Mouse (Mus musculus) myocyte (in vitro differentiated cells): ENCODE measurements at regions not wholly inside any gene's neighbourhood (a gene's known extent, or its start where the extent isn't known, plus 50 kb on each side); places are given as distances from the start of the nearest gene placed in this dataset.

ENCODE experiments used
- H3K27me3 ChIP-seq: one replicate; pipeline ENCODE4 v1.6.1; 2011; ENCODE audit not compliant: control insufficient read depth, insufficient read depth, insufficient read length
- H3K36me3 ChIP-seq: one replicate; pipeline ENCODE4 v1.6.1; 2011; ENCODE audit not compliant: control insufficient read depth, insufficient read depth
- H3K4me2 ChIP-seq: one replicate; pipeline ENCODE4 v1.6.1; 2011; ENCODE audit warnings: low read depth, control low read depth
- H3K4me3 ChIP-seq: one replicate; pipeline ENCODE4 v1.5.1; 2011; ENCODE audit warnings: mild to moderate bottlenecking, control low read depth, moderate library complexity
- H3K79me2 ChIP-seq: one replicate; pipeline ENCODE4 v1.6.1; 2011; ENCODE audit not compliant: control insufficient read depth, insufficient read depth
- H3ac ChIP-seq: one replicate; pipeline ENCODE4 v1.6.1; 2011; ENCODE audit not compliant: control insufficient read depth, insufficient read length
- CEBPB ChIP-seq: IDR thresholded peaks from 2 replicates; pipeline ENCODE4 v1.6.1; 2011; ENCODE audit warnings: mild to moderate bottlenecking, moderate library complexity; ENCODE audit not compliant: poor library complexity, insufficient read depth, severe bottlenecking
- E2F4 ChIP-seq: IDR thresholded peaks from one replicate; pipeline ENCODE4 v1.6.1; 2011; ENCODE audit warnings: mild to moderate bottlenecking, control low read depth, moderate library complexity; ENCODE audit not compliant: insufficient read depth
- MAX ChIP-seq: IDR thresholded peaks from one replicate; pipeline ENCODE4 v1.6.1; 2011; ENCODE audit warnings: low read depth, mild to moderate bottlenecking, control low read depth
- MYOD1 ChIP-seq, 3 experiments: IDR thresholded peaks; one replicate each; pipeline ENCODE4 v1.6.1; 2011; ENCODE audit warnings: control low read depth in 2 of 3, low read depth in 2 of 3, mild to moderate bottlenecking in 2 of 3, moderate library complexity in 1 of 3; ENCODE audit not compliant: insufficient read length in 2 of 3, control insufficient read depth in 1 of 3
- MYOG ChIP-seq, 3 experiments: IDR thresholded peaks; one replicate each; pipeline ENCODE4 v1.6.1; 2011; ENCODE audit warnings: control low read depth in 2 of 3, low read depth in 2 of 3, mild to moderate bottlenecking in 2 of 3; ENCODE audit not compliant: insufficient read length in 2 of 3, control insufficient read depth in 1 of 3, insufficient read depth in 1 of 3
- POLR2A ChIP-seq: IDR thresholded peaks from one replicate; pipeline ENCODE4 v1.6.1; 2011; ENCODE audit warnings: low read depth, mild to moderate bottlenecking, control low read depth, moderate library complexity; ENCODE audit not compliant: insufficient read length
- POLR2AphosphoS2 ChIP-seq: IDR thresholded peaks from one replicate; pipeline ENCODE4 v1.6.1; 2011; ENCODE audit warnings: low read depth, control low read depth; ENCODE audit not compliant: insufficient read length
- REST ChIP-seq: IDR thresholded peaks from one replicate; pipeline ENCODE4 v1.6.1; 2011; ENCODE audit warnings: mild to moderate bottlenecking, control low read depth, moderate library complexity; ENCODE audit not compliant: insufficient read depth, insufficient read length
- SRF ChIP-seq: IDR thresholded peaks from one replicate; pipeline ENCODE4 v1.6.1; 2011; ENCODE audit warnings: low read depth; ENCODE audit not compliant: control insufficient read depth, insufficient read length
- TCF12 ChIP-seq: IDR thresholded peaks from one replicate; pipeline ENCODE4 v1.6.1; 2011; ENCODE audit warnings: mild to moderate bottlenecking, control low read depth; ENCODE audit not compliant: poor library complexity, insufficient read depth, severe bottlenecking
- TCF3 ChIP-seq: IDR thresholded peaks from one replicate; pipeline ENCODE4 v1.6.1; 2011; ENCODE audit warnings: low read depth, control low read depth; ENCODE audit not compliant: insufficient read length
- USF1 ChIP-seq: IDR thresholded peaks from one replicate; pipeline ENCODE4 v1.6.1; 2011; ENCODE audit warnings: low read depth, mild to moderate bottlenecking, control low read depth, moderate library complexity

- Histone ChIP-seq H3K79me2 (no peaks in the 10 kb centered on the region), H3K4me2 (no peak overlapping the region), H3ac (no peak overlapping the region), H3K36me3 (no peaks in the 10 kb centered on the region), H3K27me3 (no peaks in the 10 kb centered on the region), H3K4me3 (no peak overlapping the region)
- TF ChIP-seq USF1: no peak
These were observed 173.6 kb upstream of the Lpp start for GRCm38 (mm10) chr16:24219691-24220090.

GRCm38 (mm10) chr16:24218850-24219185 is 174.5 kb upstream of the Lpp start:
- H3K4me3 ChIP-seq: no peak overlapping the region
- H3K79me2 ChIP-seq: no peaks in the 10 kb centered on the region
- H3ac ChIP-seq: no peak overlapping the region
- no peak for TF ChIP-seq MAX
- no peak overlapping the region for H3K4me2 ChIP-seq
- H3K36me3 ChIP-seq: no peaks in the 10 kb centered on the region
- H3K27me3 ChIP-seq: no peaks in the 10 kb centered on the region

GRCm38 (mm10) chr16:24218162-24218849 is 175.0 kb upstream of the Lpp start:
- Histone ChIP-seq H3K79me2 (no peaks in the 10 kb centered on the region), H3K4me2 (no peak overlapping the region), H3K36me3 (no peaks in the 10 kb centered on the region), H3K4me3 (no peak overlapping the region), H3K27me3 (no peaks in the 10 kb centered on the region), H3ac (no peak overlapping the region)
- peak in 2 of 3 experiments; percentile 89 to 90 for TF ChIP-seq MYOG (IDR thresholded peaks at IDR 0.05; ENCODE audit: control insufficient read depth in 1 of 3, insufficient read depth in 1 of 3, insufficient read length in 2 of 3, low read depth in 2 of 3)
- TF ChIP-seq TCF12: peak; percentile 32
- no peak for TF ChIP-seq MAX
- TF ChIP-seq SRF: no peak
- no peak for TF ChIP-seq REST
- peak in 2 of 3 experiments; percentile 42 to 51 for TF ChIP-seq MYOD1 (IDR thresholded peaks at IDR 0.05; ENCODE audit: control insufficient read depth in 1 of 3, insufficient read length in 2 of 3, low read depth in 2 of 3)
- no peak for TF ChIP-seq USF1
- no peak for TF ChIP-seq POLR2AphosphoS2
- TF ChIP-seq CEBPB: no peak
- peak; percentile 38 for TF ChIP-seq TCF3
- no peak for TF ChIP-seq E2F4
- TF ChIP-seq POLR2A: no peak

- H3K36me3 ChIP-seq: no peaks in the 10 kb centered on the region
- no peaks in the 10 kb centered on the region for H3K79me2 ChIP-seq
- H3K4me3 ChIP-seq: no peak overlapping the region
- no peak overlapping the region for H3ac ChIP-seq
- no peak overlapping the region for H3K4me2 ChIP-seq
- TF ChIP-seq MYOD1 (IDR thresholded peaks at IDR 0.05; ENCODE audit: control insufficient read depth in 1 of 3, insufficient read length in 2 of 3, low read depth in 2 of 3): no peak
- TF ChIP-seq REST: no peak
- no peak for TF ChIP-seq MYOG (IDR thresholded peaks at IDR 0.05; ENCODE audit: control insufficient read depth in 1 of 3, insufficient read depth in 1 of 3, insufficient read length in 2 of 3, low read depth in 2 of 3)
- TF ChIP-seq USF1: no peak
- TF ChIP-seq SRF: no peak
- TF ChIP-seq POLR2A: no peak
- TF ChIP-seq POLR2AphosphoS2: no peak
- TF ChIP-seq E2F4: no peak
- no peak for TF ChIP-seq TCF3
- no peak for TF ChIP-seq MAX
- no peak for TF ChIP-seq TCF12
- TF ChIP-seq CEBPB: no peak
- H3K27me3 ChIP-seq: no peaks in the 10 kb centered on the region
These were observed 176.5 kb upstream of the Lpp start for GRCm38 (mm10) chr16:24216828-24217227.

GRCm38 (mm10) chr16:24215353-24215752 is 178.0 kb upstream of the Lpp start:
- Histone ChIP-seq H3K36me3 (no peaks in the 10 kb centered on the region), H3ac (no peak overlapping the region), H3K4me3 (no peak overlapping the region), H3K4me2 (no peak overlapping the region), H3K27me3 (no peaks in the 10 kb centered on the region), H3K79me2 (no peaks in the 10 kb centered on the region)
- no peak for TF ChIP-seq SRF
- TF ChIP-seq POLR2A: no peak
- TF ChIP-seq POLR2AphosphoS2: no peak
- TF ChIP-seq MAX: no peak
- TF ChIP-seq TCF3: no peak
- TF ChIP-seq TCF12: no peak
- no peak for TF ChIP-seq USF1
- TF ChIP-seq E2F4: no peak
- no peak for TF ChIP-seq CEBPB
- TF ChIP-seq MYOD1 (IDR thresholded peaks at IDR 0.05; ENCODE audit: control insufficient read depth in 1 of 3, insufficient read length in 2 of 3, low read depth in 2 of 3): no peak
- TF ChIP-seq REST: no peak
- no peak for TF ChIP-seq MYOG (IDR thresholded peaks at IDR 0.05; ENCODE audit: control insufficient read depth in 1 of 3, insufficient read depth in 1 of 3, insufficient read length in 2 of 3, low read depth in 2 of 3)
